Mouse (Mus musculus): Measurements from ENCODE around the gene Zcchc7. TPM values are rescaled to one million over a fixed set of nuclear protein-coding genes. Genes with fewer than 3 reads are reported as not detected.
A peak's percentile ranks its signal among the peaks of the same experiment; 100 is the strongest.

Zcchc7 gene
- polyA plus RNA-seq (2015; fragmentation: Nextera tagmentation; extraction: Ambion mirVana) = 39.5 and 52.7 TPM in 2 replicates

DNA sequence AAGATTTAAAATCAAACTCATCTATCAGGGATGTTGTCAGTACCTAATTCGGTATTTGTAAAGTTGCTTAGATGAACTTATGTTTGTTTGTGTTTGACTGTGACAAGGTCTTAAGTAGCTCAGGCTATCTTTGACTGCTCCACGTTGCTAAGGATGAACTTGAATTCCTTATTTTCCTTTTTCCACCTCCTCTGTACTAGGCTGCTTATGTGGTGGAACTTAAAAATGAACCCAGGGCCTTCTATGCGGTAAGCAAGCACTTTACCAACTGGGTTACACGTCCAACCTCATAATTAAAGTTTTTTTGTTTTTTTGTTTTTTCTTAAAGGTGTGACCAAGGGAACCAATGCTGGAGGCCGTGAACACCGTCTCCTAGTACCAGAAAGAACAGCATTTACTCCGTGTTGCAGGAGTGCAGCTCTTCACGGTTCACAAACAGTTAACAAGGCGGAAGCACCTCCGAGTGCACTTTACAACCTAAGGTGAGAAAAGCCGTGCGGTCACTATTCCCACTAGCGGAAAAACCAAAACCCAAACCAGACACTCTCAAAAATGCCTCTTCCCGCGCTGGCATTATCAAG, at the start of gene Zcchc7:
TSS of gene Zcchc7 (plus strand) at position 325 of the 581 bp plus-strand sequence.
- peak; percentile 67 for ATAC-seq

DNA sequence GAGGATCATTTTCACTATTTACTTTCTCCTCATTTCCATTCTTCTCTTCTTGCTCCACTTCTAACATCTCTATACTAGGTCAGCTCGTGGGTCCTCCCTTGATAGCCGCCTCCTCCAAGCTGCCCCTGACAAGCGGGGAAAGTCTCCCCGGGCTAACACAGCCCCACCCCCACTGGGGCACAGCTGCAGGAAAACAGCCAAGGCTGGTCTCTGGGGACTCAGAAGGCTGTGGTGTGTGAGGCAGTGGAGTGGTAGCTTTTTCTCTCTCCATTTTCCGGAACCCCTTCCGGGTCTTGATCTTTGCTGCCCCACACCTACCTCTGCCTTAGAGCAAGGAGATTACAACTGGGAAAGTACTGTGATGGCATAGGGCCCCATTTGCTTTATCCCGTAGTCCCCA, 49.7 kb upstream of the Zcchc7 start:
- Histone ChIP-seq H3K4me1 (replicated peaks; ENCODE audit: control insufficient read depth, insufficient read depth, low read length) (0 out of 2 replicates have a peak, but pooled peaks cover 6% of the 10 kb centered on the region), H3K27ac (ENCODE audit: low read depth, low read length) (no peak overlapping the region), H3K4me2 (replicated peaks; ENCODE audit: low read depth) (no peak overlapping the region), H3K27me3 (replicated peaks; ENCODE audit: control insufficient read depth, insufficient read depth, low read length) (peaks cover 100% of the 10 kb centered on the region), H3K36me3 (ENCODE audit: control insufficient read depth, insufficient read depth) (no peaks in the 10 kb centered on the region), H3K9ac (ENCODE audit: low read depth, low read length) (no peak overlapping the region), H3K9me3 (ENCODE audit: control insufficient read depth) (no peaks in the 10 kb centered on the region), H3K4me3 (ENCODE audit: low read depth, low read length) (no peak overlapping the region)
- ATAC-seq = no peak
- WGBS = 8% methylated on average over 7 of the region's 7 CpGs
- TF ChIP-seq CTCF (IDR thresholded peaks at IDR 0.05; ENCODE audit: low read depth) = no peak

More for the DNA sequence above, at the start of gene Zcchc7:
- WGBS = 5% methylated on average over 15 of the region's 15 CpGs
- Histone ChIP-seq H3K4me2 (replicated peaks; ENCODE audit: low read depth) (peak within 1 kb of the TSS; percentile 82), H3K36me3 (ENCODE audit: control insufficient read depth, insufficient read depth) (no peaks in the 10 kb centered on the region), H3K9me3 (ENCODE audit: control insufficient read depth) (no peaks in the 10 kb centered on the region), H3K4me3 (ENCODE audit: low read depth, low read length) (peak within 1 kb of the TSS; percentile 76), H3K27me3 (replicated peaks; ENCODE audit: control insufficient read depth, insufficient read depth, low read length) (no peaks in the 10 kb centered on the region), H3K9ac (ENCODE audit: low read depth, low read length) (peak within 1 kb of the TSS; percentile 85), H3K4me1 (replicated peaks; ENCODE audit: control insufficient read depth, insufficient read depth, low read length) (no peaks in the 10 kb centered on the region), H3K27ac (ENCODE audit: low read depth, low read length) (peak within 1 kb of the TSS; percentile 90)
- no peak for TF ChIP-seq CTCF (IDR thresholded peaks at IDR 0.05; ENCODE audit: low read depth)

- Histone ChIP-seq H3K9ac (ENCODE audit: low read depth, low read length) (no peak overlapping the region), H3K4me2 (replicated peaks; ENCODE audit: low read depth) (no peak overlapping the region), H3K4me3 (ENCODE audit: low read depth, low read length) (no peak overlapping the region), H3K36me3 (ENCODE audit: control insufficient read depth, insufficient read depth) (no peaks in the 10 kb centered on the region), H3K9me3 (ENCODE audit: control insufficient read depth) (no peaks in the 10 kb centered on the region), H3K27me3 (replicated peaks; ENCODE audit: control insufficient read depth, insufficient read depth, low read length) (peaks cover 100% of the 10 kb centered on the region), H3K27ac (ENCODE audit: low read depth, low read length) (no peak overlapping the region), H3K4me1 (replicated peaks; ENCODE audit: control insufficient read depth, insufficient read depth, low read length) (0 out of 2 replicates have a peak, but pooled peaks cover 6% of the 10 kb centered on the region)
- WGBS = 25% methylated on average over 1 of the region's 1 CpGs
- no peak for TF ChIP-seq CTCF (IDR thresholded peaks at IDR 0.05; ENCODE audit: low read depth)
- no peak for ATAC-seq
Measured at GRCm38 (mm10) chr4:44706865-44707264, 48.8 kb upstream of the Zcchc7 start.

DNA sequence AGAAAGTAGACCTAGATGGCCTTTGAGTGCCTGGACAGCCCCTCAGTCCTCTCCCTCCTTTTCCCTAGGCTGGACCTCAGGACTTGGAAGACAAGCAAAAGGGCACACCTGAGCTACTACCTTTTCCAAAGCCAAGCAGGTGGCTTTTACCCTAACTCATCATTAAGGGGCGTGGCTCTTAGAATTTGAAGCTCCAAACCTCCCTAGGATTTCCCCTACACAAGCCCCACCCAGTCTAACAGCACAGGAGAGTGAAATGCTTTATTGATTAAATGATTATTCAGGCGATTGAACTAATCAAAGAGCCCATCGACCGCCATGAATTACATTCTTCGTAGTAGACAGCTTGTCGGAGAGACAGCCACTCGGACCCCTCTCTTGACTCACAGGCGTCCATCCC, 47.4 kb upstream of the Zcchc7 start:
- H3K36me3 ChIP-seq (ENCODE audit: control insufficient read depth, insufficient read depth) = no peaks in the 10 kb centered on the region
- no peak for TF ChIP-seq CTCF (IDR thresholded peaks at IDR 0.05; ENCODE audit: low read depth)
- H3K9ac ChIP-seq (ENCODE audit: low read depth, low read length) = no peak overlapping the region
- 41% methylated on average over 8 of the region's 8 CpGs for WGBS
- H3K27ac ChIP-seq (ENCODE audit: low read depth, low read length) = no peak overlapping the region
- H3K4me2 ChIP-seq (replicated peaks; ENCODE audit: low read depth) = no peak overlapping the region
- 0 out of 2 replicates have a peak, but pooled peaks cover 6% of the 10 kb centered on the region for H3K4me1 ChIP-seq (replicated peaks; ENCODE audit: control insufficient read depth, insufficient read depth, low read length)
- H3K9me3 ChIP-seq (ENCODE audit: control insufficient read depth) = no peaks in the 10 kb centered on the region
- H3K4me3 ChIP-seq (ENCODE audit: low read depth, low read length) = no peak overlapping the region
- H3K27me3 ChIP-seq (replicated peaks; ENCODE audit: control insufficient read depth, insufficient read depth, low read length) = peaks cover 99% of the 10 kb centered on the region
- ATAC-seq = no peak

DNA sequence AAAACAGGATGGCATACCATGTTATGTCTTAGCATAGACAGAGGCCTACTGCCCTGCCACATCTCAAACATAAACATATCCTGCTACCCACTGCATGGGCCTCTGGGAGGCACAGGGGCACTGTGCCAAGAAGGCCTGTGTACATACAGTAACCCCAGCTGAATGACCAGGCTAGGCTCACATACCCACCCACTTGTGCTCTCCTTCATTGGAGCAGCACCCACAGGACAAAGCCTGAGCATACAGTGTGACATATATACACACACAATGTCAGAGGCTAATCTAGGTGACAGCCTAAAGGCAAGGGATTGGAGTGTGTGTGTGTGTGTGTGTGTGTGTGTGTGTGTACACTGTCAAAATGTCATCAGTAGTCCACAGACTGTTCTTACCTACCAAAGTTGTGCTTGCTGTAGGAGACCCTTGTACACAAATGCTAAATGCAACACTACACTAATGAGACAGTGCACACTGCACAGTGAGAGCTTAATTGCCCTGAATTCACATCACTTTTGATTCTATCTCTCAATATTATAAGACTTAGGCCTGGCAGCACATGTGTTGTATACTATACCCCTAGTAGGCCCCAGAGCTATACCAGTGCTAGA, 46.5 kb upstream of the Zcchc7 start:
- no peak for ATAC-seq
- Histone ChIP-seq H3K4me3 (ENCODE audit: low read depth, low read length) (no peak overlapping the region), H3K4me1 (replicated peaks; ENCODE audit: control insufficient read depth, insufficient read depth, low read length) (0 out of 2 replicates have a peak, but pooled peaks cover 3% of the 10 kb centered on the region), H3K36me3 (ENCODE audit: control insufficient read depth, insufficient read depth) (no peaks in the 10 kb centered on the region), H3K4me2 (replicated peaks; ENCODE audit: low read depth) (no peak overlapping the region), H3K9ac (ENCODE audit: low read depth, low read length) (no peak overlapping the region), H3K27me3 (replicated peaks; ENCODE audit: control insufficient read depth, insufficient read depth, low read length) (peaks cover 99% of the 10 kb centered on the region), H3K9me3 (ENCODE audit: control insufficient read depth) (no peaks in the 10 kb centered on the region), H3K27ac (ENCODE audit: low read depth, low read length) (no peak overlapping the region)
- TF ChIP-seq CTCF (IDR thresholded peaks at IDR 0.05; ENCODE audit: low read depth) = no peak

GRCm38 (mm10) chr4:44709740-44710700, 45.7 kb upstream of the Zcchc7 start, which contains the start of gene Pax5:
Pax5 (minus strand) TSS chr4:44710487.
- H3K4me3 ChIP-seq (ENCODE audit: low read depth, low read length) = 0 out of 2 replicates have a peak within 1 kb of the TSS, but pooled peaks have one; percentile 2
- no peak within 1 kb of the TSS for H3K9ac ChIP-seq (ENCODE audit: low read depth, low read length)
- H3K36me3 ChIP-seq (ENCODE audit: control insufficient read depth, insufficient read depth) = no peaks in the 10 kb centered on the region
- peaks cover 99% of the 10 kb centered on the region for H3K27me3 ChIP-seq (replicated peaks; ENCODE audit: control insufficient read depth, insufficient read depth, low read length)
- TF ChIP-seq CTCF (IDR thresholded peaks at IDR 0.05; ENCODE audit: low read depth) = no peak
- 30% methylated on average over 16 of the region's 16 CpGs for WGBS
- H3K27ac ChIP-seq (ENCODE audit: low read depth, low read length) = no peak within 1 kb of the TSS
- no peak for ATAC-seq
- H3K4me2 ChIP-seq (replicated peaks; ENCODE audit: low read depth) = peak within 1 kb of the TSS; percentile 24; the same call in 1 of the 2 replicates
- no peaks in the 10 kb centered on the region for H3K9me3 ChIP-seq (ENCODE audit: control insufficient read depth)
- H3K4me1 ChIP-seq (replicated peaks; ENCODE audit: control insufficient read depth, insufficient read depth, low read length) = no peaks in the 10 kb centered on the region
